Mouse (Mus musculus) ovary, postnatal 36 days (tissue): ENCODE measurements around the gene Rdh16f2.
"Not testable (repeated sequence)": the region's sequence is repeated elsewhere in the genome, so short reads cannot be mapped to it uniquely, and the experiment has no call there.

Source experiments
- DNase-seq: peaks from one replicate; pipeline ENCODE4 v3.0.0; 2022; ENCODE audit warnings: low spot score, mixed read lengths

Rdh16f2 gene

DNA sequence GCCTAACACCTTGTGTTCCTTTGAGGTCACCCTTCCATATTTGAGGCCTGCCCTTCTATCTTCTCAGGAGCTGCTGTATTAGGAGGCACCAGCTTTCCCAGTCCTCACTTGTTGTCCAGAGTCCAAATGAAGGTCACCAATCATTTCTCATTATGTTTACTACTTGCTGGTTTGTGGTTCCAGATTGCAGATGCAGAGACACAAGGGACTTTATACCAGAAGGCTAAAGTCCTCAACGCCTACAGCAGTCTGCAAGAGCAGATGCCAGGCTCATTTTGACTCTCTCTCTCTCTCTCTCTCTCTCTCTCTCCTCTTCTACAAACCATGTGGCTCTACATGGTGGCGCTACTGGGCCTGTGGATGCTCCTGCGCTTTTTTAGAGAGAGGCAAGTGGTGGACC lies at the start of gene Rdh16f2:
Gene Rdh16f2 (plus strand): TSS at position 243 of the 400 bp plus-strand sequence.
- no peak for DNase-seq

DNA sequence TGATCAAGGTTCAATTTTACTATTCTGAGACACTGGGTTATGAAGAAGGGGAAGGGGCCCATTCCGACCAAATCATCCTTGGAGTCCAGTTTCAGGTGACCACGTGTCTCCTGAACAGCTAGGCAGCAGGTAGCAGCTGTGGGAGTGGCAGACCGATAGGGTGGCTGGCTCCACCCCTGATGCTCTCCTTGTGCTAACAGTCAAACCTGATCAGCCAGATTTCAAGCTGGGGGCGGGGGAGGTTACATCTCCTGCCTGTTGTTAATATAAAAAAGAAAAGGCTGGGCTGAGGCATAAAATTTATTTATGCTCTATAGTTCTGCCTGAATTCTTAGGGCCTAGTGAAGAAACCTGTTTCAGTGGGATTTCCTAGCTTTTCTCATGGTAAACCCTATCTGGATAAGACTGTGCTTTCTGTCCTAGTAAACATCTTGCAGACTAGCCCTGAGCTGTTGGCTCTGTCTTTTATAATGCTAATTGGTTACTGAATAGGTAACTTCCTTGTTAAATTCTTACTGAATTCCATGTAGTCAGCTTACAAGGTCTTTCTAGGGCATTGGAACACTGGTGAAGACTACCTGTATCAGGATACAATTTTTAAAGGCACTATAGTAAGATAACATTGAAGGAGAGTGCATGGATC lies 48.9 kb upstream of the Rdh16f2 start:
- not testable (repeated sequence) for DNase-seq

DNA sequence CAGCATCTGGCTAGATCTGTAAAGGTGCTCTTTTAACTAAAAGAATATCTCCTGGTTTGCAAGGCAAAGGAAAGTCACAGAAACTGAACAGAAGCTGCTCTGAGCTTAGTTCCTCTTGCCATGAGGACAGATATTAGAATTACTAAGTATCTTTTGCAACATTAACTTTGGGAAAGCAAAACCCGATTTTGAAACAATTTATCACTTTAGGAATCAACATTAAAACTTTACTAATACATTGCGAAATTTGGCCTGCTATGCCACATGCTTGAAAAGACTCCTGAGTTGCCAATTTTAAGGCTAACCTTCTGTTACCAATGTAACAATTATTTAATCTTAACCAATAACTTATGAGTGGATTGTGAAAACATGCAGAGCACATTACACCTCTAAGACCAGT lies 44.5 kb upstream of the Rdh16f2 start:
- DNase-seq = not testable (repeated sequence)

DNA sequence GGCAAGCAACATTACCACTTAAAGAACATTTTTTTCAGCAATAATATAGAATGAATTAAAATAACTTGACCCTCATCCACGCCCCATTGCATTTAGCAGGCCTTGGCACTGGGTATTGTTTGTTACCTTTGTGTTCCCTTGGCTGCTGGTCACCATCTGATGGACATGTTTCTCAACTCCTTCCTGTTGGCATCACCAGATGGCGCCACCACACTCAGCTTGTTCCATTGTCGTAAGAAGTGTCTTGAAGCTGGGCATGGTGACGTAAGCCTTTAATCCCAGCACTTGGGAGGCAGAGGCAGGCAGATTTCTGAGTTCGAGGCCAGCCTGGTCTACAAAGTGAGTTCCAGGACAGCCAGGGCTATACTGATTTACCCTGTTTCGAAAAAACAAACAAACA lies 40.9 kb upstream of the Rdh16f2 start:
- DNase-seq = peak; percentile 8

DNA sequence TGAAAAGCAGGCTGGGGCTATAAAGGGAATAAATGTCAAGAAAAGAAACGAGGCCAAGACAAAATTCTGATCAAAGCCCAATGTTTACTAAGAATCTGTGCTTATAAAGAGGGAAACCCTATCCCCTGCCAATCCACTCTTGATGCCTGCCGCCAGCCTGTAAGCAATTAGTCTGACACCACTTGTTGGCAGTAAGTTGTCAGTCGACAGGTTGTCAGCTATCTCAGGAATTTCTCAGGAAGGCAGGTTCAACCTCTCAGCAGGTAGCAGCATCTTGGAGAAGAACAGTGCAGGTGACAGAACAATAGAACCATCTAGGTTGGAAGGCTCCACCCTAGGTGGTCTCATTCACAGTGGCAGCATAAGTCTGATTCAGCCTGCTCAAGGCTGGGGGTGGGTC lies 37.2 kb upstream of the Rdh16f2 start:
- no peak for DNase-seq

DNA sequence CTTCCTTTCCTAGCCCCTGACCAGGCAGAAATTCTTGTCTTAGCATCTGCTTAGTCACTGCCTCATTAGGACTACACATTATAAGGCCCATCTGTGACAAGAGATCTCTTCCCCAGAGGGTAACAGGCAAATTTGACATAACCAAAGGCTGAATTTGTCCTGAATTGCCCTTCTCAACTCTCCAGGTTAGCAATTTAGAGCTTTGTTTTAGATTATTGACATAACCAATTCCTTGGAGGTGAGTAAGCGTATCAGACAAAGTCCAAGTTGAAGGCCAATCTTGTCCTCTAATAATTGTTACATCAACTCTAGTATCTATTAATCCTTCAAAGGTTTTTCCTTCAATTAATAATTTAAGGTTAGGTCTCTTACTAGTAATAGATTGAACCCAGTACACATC lies 32.1 kb upstream of the Rdh16f2 start:
- not testable (repeated sequence) for DNase-seq

DNA sequence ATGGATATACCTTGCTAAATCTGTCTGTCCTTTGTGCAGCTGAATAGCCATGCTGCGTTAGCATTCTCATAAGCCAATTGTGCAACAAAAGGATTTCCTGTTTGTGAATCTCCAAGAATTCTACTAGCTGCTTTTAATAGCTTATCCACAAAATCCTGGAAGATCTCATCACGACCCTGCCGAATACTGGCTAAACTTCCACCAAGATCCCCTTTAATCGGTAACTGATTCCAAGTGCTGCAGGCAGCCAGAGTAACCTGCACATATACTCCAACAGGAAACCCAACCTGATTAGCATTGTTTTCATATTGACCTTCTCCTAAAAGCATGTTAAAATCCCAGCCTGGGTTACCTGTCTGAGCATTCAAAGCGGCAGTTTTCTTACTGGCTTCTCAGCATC lies 31.0 kb upstream of the Rdh16f2 start:
- no peak for DNase-seq

DNA sequence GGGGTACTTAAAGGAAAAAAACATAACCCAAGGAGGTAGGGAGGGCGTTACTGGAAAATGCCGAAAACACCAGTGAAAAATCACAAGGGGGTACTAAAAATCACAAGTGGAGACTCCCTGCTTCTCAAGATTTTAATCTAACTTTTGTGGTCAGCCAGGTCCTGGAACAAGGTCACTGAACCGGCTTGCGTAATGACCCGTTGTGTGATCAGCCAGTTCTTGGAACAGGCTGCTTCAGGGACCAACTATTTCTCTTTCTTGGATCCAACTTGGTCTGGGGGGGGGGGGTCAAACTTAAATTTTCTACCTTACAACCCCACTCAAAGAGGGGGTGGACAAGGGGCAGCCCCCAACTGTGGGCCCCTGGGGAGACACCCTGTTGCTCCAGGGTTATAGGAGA lies 28.5 kb upstream of the Rdh16f2 start:
- DNase-seq = not testable (repeated sequence)

DNA sequence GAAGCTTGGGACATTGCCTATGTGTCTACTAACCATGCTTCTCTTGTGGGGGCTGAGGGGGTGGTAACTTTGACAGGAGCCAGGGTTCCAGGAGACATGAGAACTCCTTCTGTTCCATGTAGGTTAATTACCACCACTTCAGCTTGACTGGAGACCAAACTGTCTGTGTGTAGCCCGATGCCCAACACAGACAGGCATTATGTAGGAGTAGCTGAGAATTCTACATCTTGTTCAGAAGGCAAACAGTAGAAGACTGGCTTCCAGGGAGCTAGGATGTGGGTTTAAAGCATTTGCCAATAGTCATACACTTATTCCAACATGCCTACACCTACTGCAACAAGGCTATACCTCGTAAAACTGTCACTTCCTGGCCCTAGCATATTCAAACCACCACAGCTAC lies 27.7 kb upstream of the Rdh16f2 start:
- no peak for DNase-seq

DNA sequence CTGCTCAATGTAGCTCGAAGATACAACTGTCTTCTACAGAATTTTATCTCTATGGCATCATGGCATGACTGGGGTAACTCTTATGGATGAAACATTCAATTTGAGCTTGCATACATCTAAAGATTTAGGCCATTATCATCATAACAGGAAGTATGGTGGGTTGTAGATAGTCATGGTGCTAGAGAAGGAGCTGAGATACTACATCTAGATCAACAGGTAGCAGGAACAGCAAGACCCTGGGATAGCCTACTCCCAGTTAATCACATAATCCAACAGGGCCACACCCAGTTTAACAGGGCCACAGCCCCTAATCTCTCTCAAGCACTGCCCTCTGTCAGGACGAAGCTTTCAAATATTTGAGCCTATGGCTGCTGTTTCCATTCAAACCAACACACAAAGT lies 25.5 kb upstream of the Rdh16f2 start:
- DNase-seq = no peak

DNA sequence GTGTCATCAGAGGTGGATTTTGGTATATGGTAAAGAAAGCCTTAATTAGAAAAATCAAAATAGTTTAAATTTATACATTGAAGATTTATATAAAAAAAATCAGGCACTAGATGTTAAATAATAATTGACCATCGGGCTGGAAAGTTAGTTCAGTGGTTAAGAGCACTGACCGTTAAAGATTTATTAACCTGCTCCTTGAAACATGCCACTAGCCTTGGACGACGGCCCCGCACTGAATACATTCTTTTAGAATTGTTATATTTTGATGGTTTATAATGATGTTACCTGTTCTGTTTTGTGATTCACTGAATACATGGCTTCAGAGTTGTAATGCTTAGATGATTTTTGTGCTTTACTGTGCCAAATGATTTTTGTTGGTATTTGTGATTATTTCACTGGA lies 20.3 kb upstream of the Rdh16f2 start:
- DNase-seq = not testable (repeated sequence)

DNA sequence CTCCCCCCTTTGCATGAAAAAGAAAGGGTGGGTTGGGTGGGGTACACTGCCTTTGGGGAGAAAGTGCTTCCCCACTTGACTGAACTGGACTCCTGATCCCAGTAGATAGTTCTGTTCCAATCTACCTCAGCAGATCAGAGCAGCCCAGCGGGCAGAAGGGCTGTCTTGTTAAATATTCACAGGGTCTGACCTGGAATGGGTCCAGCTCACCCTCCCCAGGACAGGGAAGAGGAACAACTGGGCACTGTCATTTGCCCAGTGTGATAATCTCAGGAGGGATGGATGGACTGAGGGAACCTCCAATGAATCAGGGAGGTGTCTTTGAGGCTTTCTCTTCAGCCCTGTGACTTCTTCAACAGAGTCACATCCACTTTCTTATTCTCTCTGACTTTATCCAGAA lies 18.2 kb upstream of the Rdh16f2 start:
- no peak for DNase-seq

DNA sequence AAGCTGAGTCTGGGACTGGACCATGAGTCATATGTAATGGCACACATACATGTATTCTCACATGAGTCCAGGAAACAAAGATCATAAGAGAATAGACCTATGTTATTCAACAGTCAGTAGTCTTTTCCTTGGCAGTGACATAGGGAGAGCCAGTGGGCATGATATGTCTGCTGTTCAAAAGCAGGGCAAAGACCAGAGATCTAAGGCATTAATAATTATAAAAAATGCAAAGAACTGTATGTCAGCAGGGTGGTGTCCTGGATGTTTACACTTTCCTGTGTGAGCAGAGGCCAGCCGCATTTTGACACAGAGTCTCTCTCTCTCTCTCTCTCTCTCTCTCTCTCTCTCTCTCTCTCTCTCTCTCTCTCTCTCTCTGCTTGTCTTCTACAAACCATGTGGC lies 16.6 kb upstream of the Rdh16f2 start, which contains the start of gene Rdh19:
Gene Rdh19 (plus strand): TSS at position 301 of the 400 bp plus-strand sequence.
- no peak for DNase-seq

DNA sequence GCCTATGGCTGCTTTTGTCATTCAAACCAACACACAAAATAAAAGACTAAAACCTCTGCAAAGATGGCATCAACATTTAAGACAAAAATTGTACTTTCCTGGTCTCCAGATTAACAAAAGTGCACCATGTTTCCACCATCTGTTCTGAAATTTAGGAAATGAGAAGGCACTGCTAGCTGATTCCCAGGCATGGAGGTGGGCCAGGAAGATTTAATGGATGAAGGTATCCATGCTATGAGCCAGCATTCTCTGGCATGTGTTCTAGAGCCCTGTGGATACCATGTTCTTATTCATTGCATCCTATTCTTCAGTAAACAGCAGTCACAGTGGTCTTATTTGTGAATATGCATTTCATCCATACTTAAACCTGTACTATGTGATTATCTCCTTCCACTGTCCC lies 9.9 kb upstream of the Rdh16f2 start:
- DNase-seq = no peak

DNA sequence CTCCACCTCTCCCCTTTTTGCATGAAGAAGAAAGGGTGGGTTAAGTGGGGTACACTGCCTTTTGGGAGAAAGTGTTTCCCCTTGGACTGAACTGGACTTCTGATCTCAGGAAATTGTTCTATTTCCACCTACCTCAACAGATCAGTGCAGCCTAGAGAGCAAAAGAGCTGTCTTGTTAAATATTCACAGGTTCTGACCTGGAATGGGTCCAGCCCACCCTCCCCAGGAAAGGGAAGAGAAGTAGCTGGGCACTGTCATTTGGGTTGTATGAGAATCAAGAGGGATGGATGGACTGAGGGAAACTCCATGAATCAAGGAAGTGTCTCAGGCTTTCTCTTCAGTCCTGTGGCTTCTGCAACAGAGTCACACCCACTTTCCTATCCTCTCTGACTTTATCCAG lies 1.3 kb upstream of the Rdh16f2 start:
- no peak for DNase-seq

DNA sequence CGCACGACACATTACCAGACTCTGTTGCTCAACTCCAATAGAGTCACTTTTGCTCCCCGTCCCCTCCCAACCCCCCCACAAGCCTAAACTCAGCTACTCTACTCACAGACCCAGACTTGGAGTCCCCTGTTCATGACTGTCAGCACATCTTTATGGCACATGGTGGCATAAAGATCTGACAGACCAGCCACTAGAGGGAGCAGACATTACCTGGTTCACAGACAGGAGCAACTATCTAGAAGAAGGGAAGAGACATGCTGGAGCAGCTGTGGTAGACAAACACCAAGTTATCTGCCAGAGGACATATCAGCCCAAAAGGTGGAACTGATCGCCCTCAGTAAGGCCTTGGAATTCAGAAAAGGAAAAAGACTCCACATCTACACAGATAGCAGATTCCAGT lies 6.2 kb downstream of the Rdh16f2 start:
- DNase-seq = no peak

DNA sequence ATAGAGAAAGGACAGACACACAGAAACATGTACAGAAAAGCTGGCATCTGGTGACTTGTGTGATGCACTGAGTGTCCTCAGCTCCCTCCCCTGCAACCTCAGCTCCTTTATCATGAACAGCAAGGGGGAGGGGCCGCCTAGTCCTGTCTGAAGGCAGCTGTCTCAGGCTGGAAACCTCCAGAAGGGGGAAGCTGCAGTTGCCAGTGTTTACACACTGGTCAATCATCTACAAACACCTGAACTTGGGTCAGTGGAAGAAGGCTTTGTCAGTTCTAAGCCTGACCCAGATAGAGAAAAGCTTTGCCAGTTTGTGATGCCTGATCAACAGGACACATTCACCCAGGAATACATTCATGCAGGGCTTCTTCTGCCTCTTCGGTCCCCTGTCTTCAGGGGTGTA lies 11.4 kb downstream of the Rdh16f2 start:
- no peak for DNase-seq

DNA sequence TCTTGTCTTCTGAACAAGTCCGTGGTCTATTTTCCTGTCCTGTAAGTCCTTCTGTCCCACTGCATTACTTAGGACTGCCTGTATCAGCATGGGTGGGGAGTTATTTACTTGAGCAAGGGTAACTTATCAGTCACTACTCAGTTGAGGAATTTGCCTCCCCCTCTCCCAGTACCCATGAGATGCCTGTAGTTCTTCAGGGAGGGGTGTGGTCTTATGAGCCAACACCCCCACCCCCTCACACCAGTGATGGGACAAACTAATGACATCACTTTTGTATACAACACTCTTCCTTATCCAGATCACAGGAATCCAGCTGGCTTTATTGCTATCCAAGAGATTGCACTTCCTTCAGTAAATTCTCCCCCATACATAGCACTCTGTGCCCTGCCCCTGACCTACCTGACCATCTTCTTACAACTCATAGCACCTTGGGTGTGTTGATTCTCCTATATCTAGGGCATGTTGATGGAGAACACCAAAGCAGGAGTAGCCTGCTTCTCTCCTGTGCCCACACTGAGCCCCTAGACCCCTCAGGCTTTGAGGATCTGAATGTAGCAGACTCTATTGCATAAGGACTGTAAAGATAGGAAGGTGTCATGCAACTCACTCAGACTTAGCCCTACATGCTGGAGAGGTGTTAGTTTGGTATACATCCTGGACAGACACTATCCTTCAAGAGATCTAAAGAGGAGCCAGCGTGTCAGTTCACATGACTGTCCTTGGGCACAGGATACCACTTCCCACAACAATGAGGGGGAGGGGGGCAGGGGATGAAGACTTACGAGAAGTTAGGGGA lies 12.2 kb downstream of the Rdh16f2 start:
- no peak for DNase-seq

DNA sequence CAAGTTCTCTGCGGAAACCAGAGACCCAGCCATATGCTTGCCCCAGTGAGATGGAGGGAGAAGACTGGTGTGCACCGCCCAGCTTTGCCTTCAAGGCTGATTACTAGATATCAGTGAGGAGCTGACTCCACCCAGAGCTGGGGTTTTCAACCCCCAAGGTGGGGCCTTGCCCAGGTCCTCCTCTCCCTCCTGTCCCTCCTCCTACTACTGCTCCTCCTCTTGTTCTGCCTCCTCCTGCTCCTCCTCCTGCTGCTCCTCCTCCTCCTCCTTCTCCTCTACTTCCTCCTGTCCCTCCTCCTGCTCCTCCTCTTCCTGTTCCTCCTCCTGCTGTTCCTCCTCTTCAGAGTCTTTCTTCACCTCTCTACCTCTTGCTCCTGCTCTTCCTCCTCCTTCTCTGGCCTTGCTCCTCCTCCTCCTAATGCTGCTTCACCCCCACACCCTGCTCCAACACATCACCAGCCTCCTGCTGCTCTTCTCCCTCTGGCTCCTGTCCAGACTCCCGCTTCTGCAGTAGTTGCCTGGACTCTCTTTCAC lies 12.9 kb downstream of the Rdh16f2 start:
- no peak for DNase-seq

DNA sequence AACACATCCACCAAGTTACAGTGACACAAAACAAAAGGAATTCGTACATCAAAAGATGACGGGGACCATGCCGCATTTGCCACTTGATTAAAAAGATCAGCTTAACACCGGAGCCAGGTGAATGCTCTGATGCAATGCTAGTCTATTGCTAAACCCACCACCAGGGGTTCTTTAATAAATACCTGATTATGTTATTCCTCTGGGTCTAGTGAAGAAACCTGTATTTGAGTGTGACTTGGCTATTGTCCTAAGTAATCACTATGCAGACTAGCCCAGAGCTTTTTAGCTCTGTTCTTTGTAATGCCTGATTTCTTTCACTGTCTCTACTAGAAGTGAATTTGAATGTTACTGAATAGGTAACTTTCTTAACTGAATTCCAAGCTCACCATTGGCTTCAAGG lies 14.8 kb downstream of the Rdh16f2 start:
- DNase-seq = no peak

DNA sequence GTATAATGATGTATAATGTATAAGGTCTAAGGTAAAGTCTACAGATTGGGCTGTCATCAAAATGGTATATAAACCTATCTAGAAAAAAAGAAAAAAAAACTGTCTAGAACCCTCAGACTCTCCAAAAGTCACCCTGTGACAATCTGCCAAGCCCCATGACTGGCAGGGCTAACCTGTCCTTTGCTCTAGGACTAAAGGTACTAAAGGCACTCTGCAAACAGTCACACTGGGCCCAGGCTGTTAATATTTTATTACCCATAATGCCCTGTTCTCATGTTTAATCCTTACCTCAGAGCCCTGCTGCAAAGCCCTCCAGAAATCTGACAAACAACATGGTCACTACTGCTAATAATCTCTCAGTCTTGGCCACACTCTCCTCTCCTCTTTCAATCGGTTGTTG lies 20.3 kb downstream of the Rdh16f2 start:
- no peak for DNase-seq

DNA sequence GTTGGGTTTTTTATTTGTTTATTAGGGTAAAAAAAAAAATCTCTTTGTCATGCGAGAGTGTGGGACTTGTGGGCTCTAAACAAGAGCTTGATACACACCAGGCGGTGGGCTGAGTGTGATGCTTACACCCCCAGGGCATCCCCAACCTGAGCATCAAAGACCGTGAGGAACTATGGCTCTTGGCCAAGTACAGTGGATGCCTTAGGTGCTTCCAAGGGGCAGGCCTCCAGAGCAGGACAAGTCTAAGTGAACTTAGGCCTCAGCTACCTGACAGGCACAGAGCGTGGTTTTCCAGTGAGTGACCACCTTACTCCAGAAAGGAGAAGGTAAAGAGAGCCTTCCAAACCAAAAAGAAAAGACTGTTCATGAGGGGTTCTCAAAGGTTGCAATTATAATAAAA lies 20.7 kb downstream of the Rdh16f2 start:
- DNase-seq = no peak

DNA sequence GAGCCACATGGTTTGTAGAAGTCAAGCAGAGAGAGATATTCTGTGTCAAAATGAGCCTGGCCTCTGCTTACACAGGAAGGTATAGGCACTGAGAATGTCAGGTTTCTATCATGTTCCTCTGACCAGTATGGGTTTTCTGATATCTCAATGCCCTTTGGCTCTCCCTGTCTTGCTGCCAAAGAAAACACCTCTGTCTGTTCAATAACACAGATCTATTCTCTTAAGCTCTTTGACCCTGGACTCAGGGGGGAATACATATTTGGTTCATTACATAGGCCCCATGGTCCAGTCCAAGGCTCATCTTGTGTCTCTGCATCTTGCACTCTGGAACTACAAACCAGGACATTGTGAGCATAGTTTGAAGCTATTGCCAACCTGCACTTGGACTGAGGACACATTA lies 22.3 kb downstream of the Rdh16f2 start, which contains the start of gene Rdh7:
Gene Rdh7 (minus strand): TSS at position 213 of the 400 bp plus-strand sequence.
- no peak for DNase-seq
